Mouse (Mus musculus) liver, adult 2 months (tissue): ENCODE results near the gene Chad. TPM values are rescaled to one million over a fixed set of nuclear protein-coding genes. Genes with fewer than 3 reads are reported as not detected.

Experiments used
- DNase-seq: peaks from one replicate; pipeline ENCODE4 v3.0.0-alpha.2; 2011; ENCODE audit warnings: low read depth, low spot score; ENCODE audit errors: extremely low read depth
- H3K27ac ChIP-seq: fragments of 200-500 bp; replicated peaks from 2 replicates; pipeline ENCODE4 v1.5.1; 2012; ENCODE audit warnings: low read depth, mild to moderate bottlenecking, control low read depth, inconsistent platforms, low read length; ENCODE audit not compliant: insufficient read depth
- H3K27me3 ChIP-seq: fragments of 200-500 bp; 2 replicates; pipeline ENCODE4 v1.6.1; 2012; ENCODE audit warnings: mild to moderate bottlenecking, moderate library complexity, low read length, inconsistent platforms; ENCODE audit not compliant: control insufficient read depth, insufficient read depth
- H3K36me3 ChIP-seq: fragments of 200-500 bp; 2 replicates; pipeline ENCODE4 v1.6.1; 2012; ENCODE audit warnings: low read length, inconsistent platforms; ENCODE audit not compliant: control insufficient read depth, insufficient read depth
- H3K4me1 ChIP-seq: fragments of 200-500 bp; 2 replicates; pipeline ENCODE4 v1.6.1; 2011; ENCODE audit warnings: low read length; ENCODE audit not compliant: control insufficient read depth, insufficient read depth
- H3K4me3 ChIP-seq: fragments of 200-500 bp; 2 replicates; pipeline ENCODE4 v1.5.1; 2011; ENCODE audit warnings: low read depth, mild to moderate bottlenecking, control low read depth, low read length, moderate library complexity; ENCODE audit not compliant: insufficient read depth
- H3K79me2 ChIP-seq: fragments of 200-500 bp; 2 replicates; pipeline ENCODE4 v1.6.1; 2012; ENCODE audit warnings: inconsistent platforms, mild to moderate bottlenecking, low read length, moderate library complexity; ENCODE audit not compliant: control insufficient read depth, insufficient read depth
- H3K9ac ChIP-seq: fragments of 200-500 bp; 2 replicates; pipeline ENCODE4 v1.6.1; 2012; ENCODE audit warnings: low read depth, mild to moderate bottlenecking, control low read depth, inconsistent platforms, low read length
- CTCF ChIP-seq: fragments of 200-500 bp; IDR thresholded peaks from 2 replicates; pipeline ENCODE4 v1.5.1; 2011; ENCODE audit warnings: low read depth, low read length, control low read depth
- POLR2A ChIP-seq: fragments of 200-500 bp; IDR thresholded peaks from 2 replicates; pipeline ENCODE4 v1.6.1; 2011; ENCODE audit warnings: low read length, control low read depth; ENCODE audit not compliant: insufficient read depth; ENCODE audit errors: extremely low read depth
- WGBS: fragments of 180-500 bp; shearing (Covaris S2); methylation state at CpG from one replicate; pipeline ENCODE4 v1.1.7; 2018; 5-methylcytosine and 5-hydroxymethylcytosine counted together
- polyA plus RNA-seq: library from polyadenylated mRNA; depleted of rRNA; stranded (reverse); fragments of >200 nt; gene quantifications from 2 replicates; pipeline ENCODE4 v1.2.3, GENCODE M21; 2012
- total RNA-seq: library from RNA; depleted of rRNA; stranded (reverse); fragments of >200 nt; gene quantifications from 2 replicates; pipeline ENCODE4 v1.2.3, GENCODE M21; 2014

The Chad gene
- total and polyA plus RNA-seq, 2 experiments, result not detected

- Histone ChIP-seq H3K36me3 (peaks cover 8% of the 10 kb centered on the region; the same call in 1 of the 2 replicates), H3K4me3 (no peak overlapping the region), H3K4me1 (peaks cover 27% of the 10 kb centered on the region), H3K27ac (peak overlapping the region; percentile 91), H3K27me3 (no peaks in the 10 kb centered on the region), H3K9ac (peak overlapping the region; percentile 7), H3K79me2 (peaks cover 23% of the 10 kb centered on the region; the same call in 1 of the 2 replicates)
- no peak for TF ChIP-seq POLR2A
- TF ChIP-seq CTCF, result peak; percentile 66
- DNase-seq, result peak; percentile 83
- WGBS, result 19% methylated on average over 6 of the region's 6 CpGs
Observed at GRCm38 (mm10) chr11:94598437-94599120, 33.7 kb downstream of the Chad start.

DNA sequence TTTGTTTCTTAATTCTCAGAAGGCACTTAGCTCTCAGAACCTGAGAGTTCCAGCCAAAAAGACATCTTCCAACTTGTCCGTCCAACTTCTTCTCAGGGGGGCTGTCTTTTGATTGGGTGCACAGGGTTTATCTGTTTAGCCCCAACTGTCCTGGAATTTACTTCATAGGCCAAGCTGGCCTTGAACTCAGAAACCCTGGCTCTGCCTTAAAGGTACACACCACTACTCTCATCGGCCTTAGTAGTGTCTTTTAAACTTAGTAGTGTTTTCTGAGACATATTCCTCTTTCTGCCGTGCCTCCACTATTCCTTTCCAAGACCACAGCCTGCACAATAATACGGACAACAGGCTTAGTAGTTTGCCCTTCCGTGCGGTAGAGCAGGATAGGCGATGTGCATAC, 35.6 kb downstream of the Chad start:
- H3K36me3 ChIP-seq, result peaks cover 5% of the 10 kb centered on the region; the same call in 1 of the 2 replicates

DNA sequence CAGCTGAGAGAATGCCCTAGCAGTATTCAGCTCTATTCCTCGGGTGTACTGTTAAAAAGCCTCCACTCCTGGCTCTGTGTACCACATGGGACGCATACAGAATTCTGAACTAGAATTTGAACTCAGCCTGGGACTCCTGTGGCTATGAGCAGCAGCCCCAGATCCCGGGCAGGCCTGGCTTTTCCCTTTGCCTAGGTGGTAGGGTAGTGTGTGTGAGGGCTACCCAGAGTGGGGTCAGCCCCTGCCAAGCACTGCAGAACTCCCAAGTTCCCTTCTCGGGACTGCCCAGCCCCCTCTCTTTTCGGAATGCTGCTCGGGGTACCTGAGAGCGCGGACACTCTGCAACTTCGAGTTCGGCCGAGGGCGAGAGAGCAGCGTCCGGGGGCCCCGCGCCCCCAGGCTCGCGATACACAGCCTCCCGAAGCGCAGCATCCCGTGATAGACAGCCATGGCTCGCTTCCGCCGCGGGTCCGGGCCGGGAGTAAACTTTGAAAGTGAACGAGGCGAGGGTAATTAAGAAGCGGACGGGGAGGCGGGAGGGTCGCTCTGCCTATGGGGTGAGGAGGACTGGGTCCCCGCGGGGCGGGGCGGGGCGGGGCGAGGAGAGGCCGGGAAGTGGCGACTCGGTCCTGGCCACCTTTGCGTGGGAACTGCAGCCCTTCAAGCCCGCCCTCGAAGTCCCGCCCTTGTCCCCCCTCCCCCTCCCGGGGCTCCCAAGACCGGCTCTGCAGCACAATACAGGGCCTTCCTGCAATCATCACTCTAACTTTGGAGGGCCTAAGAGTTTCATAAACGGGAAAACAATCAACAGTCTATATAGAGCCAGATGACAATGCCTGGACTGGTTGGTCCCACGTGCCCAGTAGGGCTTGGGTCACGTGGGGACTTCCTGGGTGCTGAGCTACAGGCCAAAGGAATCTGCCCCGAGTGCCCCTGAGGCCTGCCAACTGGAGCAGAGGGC, 36.8 kb downstream of the Chad start, which contains the start of gene Acsf2:
Gene Acsf2 (minus strand): TSS at position 551 of the 961 bp plus-strand sequence.
- WGBS, result 1% methylated on average over 52 of the region's 52 CpGs
- DNase-seq, result peak; percentile 87
- peak within 1 kb of the TSS; percentile 93 for H3K27ac ChIP-seq

More for the DNA sequence above, 35.6 kb downstream of the Chad start:
- peaks cover 19% of the 10 kb centered on the region; the same call in 1 of the 2 replicates for H3K79me2 ChIP-seq
- H3K27ac ChIP-seq, result peak overlapping the region; percentile 93
- 33% methylated on average over 7 of the region's 7 CpGs for WGBS
- peak; percentile 67 for DNase-seq
- H3K9ac ChIP-seq, result peak overlapping the region; percentile 97
- no peaks in the 10 kb centered on the region for H3K27me3 ChIP-seq
- peaks cover 27% of the 10 kb centered on the region for H3K4me1 ChIP-seq
- TF ChIP-seq CTCF (no peak), POLR2A (no peak)
- H3K4me3 ChIP-seq, result peak overlapping the region; percentile 94

GRCm38 (mm10) chr11:94602356-94602955, 37.6 kb downstream of the Chad start:
- peak overlapping the region; percentile 36 for H3K9ac ChIP-seq
- DNase-seq, result peak; percentile 74
- no peaks in the 10 kb centered on the region for H3K36me3 ChIP-seq
- H3K79me2 ChIP-seq, result peaks cover 9% of the 10 kb centered on the region; the same call in 1 of the 2 replicates
- H3K27ac ChIP-seq, result peak overlapping the region; percentile 77
- peak overlapping the region; percentile 94 for H3K4me3 ChIP-seq
- H3K4me1 ChIP-seq, result peaks cover 23% of the 10 kb centered on the region
- WGBS, result 42% methylated on average over 11 of the region's 11 CpGs
- no peaks in the 10 kb centered on the region for H3K27me3 ChIP-seq
- TF ChIP-seq CTCF (no peak), POLR2A (no peak)

More for the DNA sequence above, 36.8 kb downstream of the Chad start, which contains the start of gene Acsf2:
- H3K79me2 ChIP-seq, result peaks cover 12% of the 10 kb centered on the region; the same call in 1 of the 2 replicates
- H3K4me3 ChIP-seq, result peak within 1 kb of the TSS; percentile 94
- no peak for TF ChIP-seq CTCF
- TF ChIP-seq POLR2A, result peak; percentile 65
- H3K4me1 ChIP-seq, result peaks cover 25% of the 10 kb centered on the region
- H3K9ac ChIP-seq, result peak within 1 kb of the TSS; percentile 97
- no peaks in the 10 kb centered on the region for H3K27me3 ChIP-seq
- no peaks in the 10 kb centered on the region; the same call in 1 of the 2 replicates for H3K36me3 ChIP-seq
